Mouse (Mus musculus): Measurements from ENCODE around the gene Kdelr3.

Kdelr3 gene

DNA sequence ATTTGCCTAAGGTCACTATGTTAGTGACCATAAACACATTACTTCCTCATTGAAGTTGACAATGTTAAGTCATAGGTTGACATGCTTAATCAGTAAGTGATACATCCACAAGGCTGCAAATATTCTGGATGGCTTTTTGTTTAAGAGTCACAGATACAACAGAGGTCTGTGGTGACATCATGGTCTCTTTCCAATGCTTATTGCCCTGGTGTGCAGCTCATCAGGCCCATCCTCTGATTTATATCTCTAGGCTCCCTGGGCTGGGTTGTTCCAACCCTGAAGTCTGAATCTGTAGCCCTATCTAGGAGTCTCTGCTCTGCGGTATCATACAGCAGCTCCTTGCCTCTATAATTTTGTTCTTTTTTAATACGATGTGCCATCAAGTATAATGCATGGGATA lies 60.7 kb downstream of the Kdelr3 start:
- no peak for DNase-seq

Data from cerebellum, adult 9-10 months (tissue).